Mouse (Mus musculus): ENCODE measurements around the gene Tmem50a.

Gene Tmem50a

DNA sequence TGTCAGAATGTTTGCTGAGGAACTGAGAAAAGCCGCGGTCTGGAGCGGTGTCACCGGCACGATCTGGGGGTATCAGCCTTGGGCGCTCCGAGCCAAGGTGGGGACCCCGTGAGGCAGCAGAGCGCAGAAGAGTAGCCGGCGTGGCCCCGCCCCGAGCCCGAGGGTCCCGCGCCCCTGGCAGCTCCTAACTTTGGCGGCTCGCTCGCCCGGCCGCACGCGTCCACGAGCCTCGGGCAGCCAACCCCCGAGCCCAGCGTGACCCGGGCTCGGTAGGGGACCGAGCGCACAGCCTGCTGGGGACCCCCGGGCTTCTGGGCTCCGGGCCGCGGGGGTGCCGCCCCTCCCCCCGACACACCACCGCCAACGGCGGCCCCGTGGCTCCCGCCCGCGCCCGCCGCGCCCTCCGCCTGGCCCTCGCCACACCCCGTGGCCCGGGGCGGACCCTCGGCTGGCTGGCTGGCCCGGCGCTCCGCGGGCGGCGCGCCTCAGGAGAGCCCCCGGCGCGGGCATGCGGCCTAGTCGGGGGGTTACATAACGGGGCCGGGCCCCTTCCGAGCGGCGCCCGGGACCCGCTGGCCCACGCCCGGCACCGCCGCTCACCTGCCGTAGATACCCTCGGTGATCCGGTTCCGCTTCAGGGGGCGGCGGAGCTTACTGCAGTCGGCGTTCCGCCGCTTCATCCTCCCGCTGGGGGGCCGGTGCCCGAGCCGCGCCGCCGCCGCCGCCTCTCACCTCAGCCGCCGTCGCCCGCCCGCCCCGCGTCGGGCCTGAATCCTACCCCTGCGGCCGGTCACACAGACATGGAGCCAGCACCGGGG is 62.2 kb downstream of the Tmem50a start:
- DNase-seq (ENCODE audit: low read depth, low spot score), result no peak

DNA sequence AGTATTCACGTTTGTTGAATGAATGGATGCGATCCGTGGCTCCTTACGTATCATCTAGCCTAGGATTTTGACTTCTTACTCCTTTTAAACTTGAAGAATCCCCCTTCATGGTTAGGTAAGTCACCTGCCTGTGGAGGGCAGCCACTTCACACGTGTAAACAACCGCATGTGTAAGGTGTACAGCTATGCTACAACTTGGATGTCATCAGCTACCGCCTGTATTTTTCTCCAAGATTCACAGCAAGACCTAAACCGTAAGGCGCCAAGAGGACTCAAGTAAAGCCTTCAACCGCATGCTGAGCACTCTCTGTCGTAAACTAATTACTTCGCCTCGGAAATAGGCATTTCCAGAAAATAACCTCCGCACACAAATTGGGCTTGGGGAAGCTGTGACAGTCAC is 62.9 kb downstream of the Tmem50a start:
- DNase-seq (ENCODE audit: low read depth, low spot score), result no peak

DNA sequence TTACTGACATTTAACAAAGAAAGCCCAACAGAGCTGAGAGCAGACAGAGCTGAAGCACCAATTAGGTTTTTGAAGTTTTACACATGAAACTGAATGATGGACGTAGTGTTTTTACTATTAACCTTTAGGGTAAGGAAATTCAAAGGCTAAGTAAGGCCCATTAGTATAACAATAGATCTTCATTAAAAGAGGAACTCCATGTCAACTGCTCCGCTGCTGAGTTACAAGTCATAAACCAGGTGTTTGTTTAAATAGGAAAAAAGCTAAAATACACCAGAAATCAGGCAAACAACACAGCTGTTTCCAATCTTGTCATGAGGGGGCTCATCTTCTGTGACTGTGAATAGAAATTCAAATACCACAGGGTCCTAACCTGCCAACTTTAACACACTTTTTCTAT is 63.6 kb downstream of the Tmem50a start:
- no peak for DNase-seq (ENCODE audit: low read depth, low spot score)

DNA sequence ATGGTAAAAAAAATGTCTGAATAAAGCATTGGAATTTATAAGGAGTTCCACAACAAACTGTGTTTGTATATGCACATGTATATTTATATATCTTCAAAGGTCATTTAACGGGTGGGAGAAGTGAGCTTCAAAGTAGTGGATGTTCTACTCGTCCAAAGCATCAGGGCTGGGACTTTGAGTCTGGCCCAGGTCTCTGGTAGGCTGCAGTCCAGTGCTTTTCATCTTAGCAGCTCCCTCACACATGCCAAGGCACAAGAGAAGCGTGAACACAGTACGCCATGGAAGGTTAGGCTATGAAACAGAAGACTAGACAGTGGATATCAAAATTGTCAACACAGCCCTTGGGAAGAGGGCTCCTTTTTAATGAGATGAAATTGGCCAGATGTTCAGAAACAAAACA is 64.3 kb downstream of the Tmem50a start:
- DNase-seq (ENCODE audit: low read depth, low spot score), result no peak
